Mouse (Mus musculus): ENCODE data around the gene Rab34. TPM values are rescaled to one million over a fixed set of nuclear protein-coding genes. Genes with fewer than 3 reads are reported as not detected.

The Rab34 gene
- total and polyA plus RNA-seq, 2 experiments from 2014 or later, result 37.1 to 55.1 TPM

DNA sequence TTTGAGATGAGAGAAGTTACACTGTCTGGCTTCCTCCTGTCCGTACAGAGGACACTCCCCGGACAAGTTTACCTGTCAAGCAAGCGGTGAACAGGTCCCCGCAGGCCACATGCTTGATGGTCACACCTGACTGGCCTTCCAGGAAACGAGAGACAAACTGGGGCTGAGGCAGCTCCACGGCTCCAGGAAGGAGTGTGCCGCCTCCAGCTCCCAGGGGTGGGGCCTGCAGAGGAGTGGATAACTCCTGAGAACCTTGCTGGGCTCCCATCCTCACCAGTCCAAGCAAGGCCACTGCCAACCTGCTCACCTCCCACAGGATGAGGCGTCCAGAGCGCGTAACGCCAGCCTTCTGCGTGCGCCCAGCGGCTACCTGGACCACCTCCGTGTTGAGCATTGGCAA is 17.9 kb upstream of the Rab34 start:
- 90% methylated on average over 15 of the region's 15 CpGs for WGBS
- H3K27ac ChIP-seq (ENCODE audit: low read depth), result no peak overlapping the region
- H3K4me3 ChIP-seq (ENCODE audit: low read depth, low read length), result no peak overlapping the region
- no peak for TF ChIP-seq EP300 (IDR thresholded peaks at IDR 0.05; ENCODE audit: low read depth)
- no peak for TF ChIP-seq CTCF (IDR thresholded peaks at IDR 0.05; ENCODE audit: low read depth)
- no peak overlapping the region for H3K9ac ChIP-seq (replicated peaks; ENCODE audit: low read depth, low read length)
- no peaks in the 10 kb centered on the region for H3K9me3 ChIP-seq (replicated peaks; ENCODE audit: control insufficient read depth, low read length)
- no peak for ATAC-seq (ENCODE audit: insufficient read depth, low read depth)
- peaks cover 11% of the 10 kb centered on the region; the same call in 1 of the 2 replicates for H3K4me1 ChIP-seq (ENCODE audit: control insufficient read depth, insufficient read depth)
- no peaks in the 10 kb centered on the region for H3K36me3 ChIP-seq (replicated peaks; ENCODE audit: control insufficient read depth, insufficient read depth, low read length)
- no peak for DNase-seq (ENCODE audit: low spot score)
- H3K27me3 ChIP-seq (ENCODE audit: control insufficient read depth, insufficient read depth, low read length), result no peaks in the 10 kb centered on the region
- no peak overlapping the region for H3K4me2 ChIP-seq (ENCODE audit: low read depth, low read length)

DNA sequence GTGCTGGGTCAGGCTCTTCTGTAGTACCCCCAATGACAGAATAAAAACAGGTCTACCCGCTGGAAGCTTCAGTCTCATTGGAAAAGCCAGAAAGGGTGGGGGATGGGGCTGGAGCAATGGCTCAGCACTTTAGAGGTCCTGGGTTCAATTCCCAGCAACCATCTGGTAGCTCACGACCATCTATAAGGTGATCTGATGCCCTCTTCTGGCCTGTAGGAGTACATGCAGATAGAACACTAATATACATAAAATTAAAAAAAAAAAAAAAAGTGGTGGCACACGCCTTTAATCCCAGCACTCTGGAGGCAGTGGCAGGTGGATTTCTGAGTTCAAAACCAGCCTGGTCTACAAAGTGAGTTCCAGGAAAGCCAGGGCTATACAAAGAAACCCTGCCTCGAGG is 16.9 kb upstream of the Rab34 start:
- H3K9me3 ChIP-seq (replicated peaks; ENCODE audit: control insufficient read depth, low read length), result no peaks in the 10 kb centered on the region
- DNase-seq (ENCODE audit: low spot score) (no peak), ATAC-seq (ENCODE audit: insufficient read depth, low read depth) (no peak)
- no peaks in the 10 kb centered on the region for H3K36me3 ChIP-seq (replicated peaks; ENCODE audit: control insufficient read depth, insufficient read depth, low read length)
- H3K4me3 ChIP-seq (ENCODE audit: low read depth, low read length), result no peak overlapping the region
- H3K27me3 ChIP-seq (ENCODE audit: control insufficient read depth, insufficient read depth, low read length), result no peaks in the 10 kb centered on the region
- no peak overlapping the region for H3K4me2 ChIP-seq (ENCODE audit: low read depth, low read length)
- TF ChIP-seq EP300 (IDR thresholded peaks at IDR 0.05; ENCODE audit: low read depth) (no peak), CTCF (IDR thresholded peaks at IDR 0.05; ENCODE audit: low read depth) (peak; percentile 6; the same call in 1 of the 2 replicates)
- H3K9ac ChIP-seq (replicated peaks; ENCODE audit: low read depth, low read length), result no peak overlapping the region
- H3K4me1 ChIP-seq (ENCODE audit: control insufficient read depth, insufficient read depth), result 0 out of 2 replicates have a peak, but pooled peaks cover 3% of the 10 kb centered on the region
- WGBS, result 69% methylated on average over 4 of the region's 4 CpGs
- H3K27ac ChIP-seq (ENCODE audit: low read depth), result no peak overlapping the region

DNA sequence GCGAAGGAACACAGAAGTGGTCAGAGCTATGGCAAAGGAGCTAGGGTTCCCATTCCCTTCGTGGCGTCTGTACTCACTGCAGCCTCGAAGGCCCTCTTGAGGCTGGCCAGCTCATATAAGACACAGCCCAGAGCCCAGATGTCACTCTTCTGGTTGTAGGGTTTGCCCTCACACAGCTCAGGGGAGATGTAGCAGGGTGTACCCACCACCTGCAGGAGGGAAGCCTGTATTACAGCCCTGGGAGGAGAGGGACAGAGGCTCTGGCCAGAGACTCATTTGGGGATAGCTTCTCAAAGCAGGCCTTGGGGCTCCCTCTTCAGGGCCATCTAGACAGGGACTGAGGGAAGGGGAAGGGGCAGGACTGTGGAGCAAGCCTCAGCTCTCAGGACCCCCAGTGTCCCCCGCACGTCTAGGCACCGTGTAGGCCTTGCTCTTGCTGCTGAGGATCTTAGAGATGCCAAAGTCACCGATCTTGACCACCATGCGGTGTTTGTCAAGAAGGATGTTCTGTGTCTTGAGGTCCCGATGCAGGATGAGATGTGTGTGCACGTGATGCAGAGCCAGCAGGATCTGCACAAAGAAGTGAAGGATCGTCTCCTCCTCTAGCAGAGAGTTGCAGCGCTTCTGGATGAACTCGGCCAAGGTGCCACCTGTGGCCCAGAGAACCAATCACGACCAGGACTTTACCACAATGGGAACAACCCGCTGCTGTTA is 16.0 kb upstream of the Rab34 start:
- 75% methylated on average over 16 of the region's 16 CpGs for WGBS
- DNase-seq (ENCODE audit: low spot score) (no peak), ATAC-seq (ENCODE audit: insufficient read depth, low read depth) (no peak)
- Histone ChIP-seq H3K27me3 (ENCODE audit: control insufficient read depth, insufficient read depth, low read length) (no peaks in the 10 kb centered on the region), H3K4me1 (ENCODE audit: control insufficient read depth, insufficient read depth) (peaks cover 4% of the 10 kb centered on the region; the same call in 1 of the 2 replicates), H3K4me3 (ENCODE audit: low read depth, low read length) (no peak overlapping the region), H3K9me3 (replicated peaks; ENCODE audit: control insufficient read depth, low read length) (no peaks in the 10 kb centered on the region), H3K36me3 (replicated peaks; ENCODE audit: control insufficient read depth, insufficient read depth, low read length) (no peaks in the 10 kb centered on the region), H3K9ac (replicated peaks; ENCODE audit: low read depth, low read length) (no peak overlapping the region), H3K27ac (ENCODE audit: low read depth) (no peak overlapping the region), H3K4me2 (ENCODE audit: low read depth, low read length) (no peak overlapping the region)
- TF ChIP-seq EP300 (IDR thresholded peaks at IDR 0.05; ENCODE audit: low read depth), result no peak
- peak; percentile 40 for TF ChIP-seq CTCF (IDR thresholded peaks at IDR 0.05; ENCODE audit: low read depth)

GRCm38 (mm10) chr11:78172748-78173383 is 15.4 kb upstream of the Rab34 start:
- no peak overlapping the region for H3K9ac ChIP-seq (replicated peaks; ENCODE audit: low read depth, low read length)
- H3K9me3 ChIP-seq (replicated peaks; ENCODE audit: control insufficient read depth, low read length), result no peaks in the 10 kb centered on the region
- no peak for DNase-seq (ENCODE audit: low spot score)
- no peak overlapping the region for H3K4me2 ChIP-seq (ENCODE audit: low read depth, low read length)
- H3K4me1 ChIP-seq (ENCODE audit: control insufficient read depth, insufficient read depth), result peaks cover 8% of the 10 kb centered on the region; the same call in 1 of the 2 replicates
- H3K27ac ChIP-seq (ENCODE audit: low read depth), result no peak overlapping the region
- TF ChIP-seq EP300 (IDR thresholded peaks at IDR 0.05; ENCODE audit: low read depth) (no peak), CTCF (IDR thresholded peaks at IDR 0.05; ENCODE audit: low read depth) (no peak)
- no peak overlapping the region for H3K4me3 ChIP-seq (ENCODE audit: low read depth, low read length)
- H3K27me3 ChIP-seq (ENCODE audit: control insufficient read depth, insufficient read depth, low read length), result no peaks in the 10 kb centered on the region
- no peak for ATAC-seq (ENCODE audit: insufficient read depth, low read depth)
- WGBS, result 75% methylated on average over 19 of the region's 19 CpGs
- H3K36me3 ChIP-seq (replicated peaks; ENCODE audit: control insufficient read depth, insufficient read depth, low read length), result no peaks in the 10 kb centered on the region

DNA sequence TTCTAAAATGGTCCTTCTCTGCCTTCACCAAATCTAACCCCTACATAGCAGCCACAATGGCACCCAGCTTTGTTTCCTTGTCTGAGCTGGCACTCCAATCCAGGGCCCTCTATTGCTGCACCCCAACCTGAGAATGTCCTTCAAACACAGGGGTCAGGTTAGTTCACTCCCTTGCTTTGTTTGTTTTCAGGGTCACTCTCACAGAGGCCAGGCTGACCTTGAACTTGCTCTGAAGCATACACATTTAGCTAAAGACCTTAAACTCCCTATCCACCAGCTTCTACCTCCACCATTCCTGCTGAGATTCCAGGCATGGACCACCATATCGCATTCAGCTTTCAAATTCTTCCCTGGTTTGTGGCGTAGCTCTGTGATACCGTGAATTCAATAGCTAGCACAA is 13.7 kb upstream of the Rab34 start:
- Histone ChIP-seq H3K27ac (ENCODE audit: low read depth) (no peak overlapping the region), H3K36me3 (replicated peaks; ENCODE audit: control insufficient read depth, insufficient read depth, low read length) (peaks cover 2% of the 10 kb centered on the region; the same call in 1 of the 2 replicates), H3K9me3 (replicated peaks; ENCODE audit: control insufficient read depth, low read length) (no peaks in the 10 kb centered on the region), H3K9ac (replicated peaks; ENCODE audit: low read depth, low read length) (no peak overlapping the region), H3K4me1 (ENCODE audit: control insufficient read depth, insufficient read depth) (peaks cover 8% of the 10 kb centered on the region; the same call in 1 of the 2 replicates), H3K4me2 (ENCODE audit: low read depth, low read length) (no peak overlapping the region), H3K27me3 (ENCODE audit: control insufficient read depth, insufficient read depth, low read length) (no peaks in the 10 kb centered on the region), H3K4me3 (ENCODE audit: low read depth, low read length) (no peak overlapping the region)
- ATAC-seq (ENCODE audit: insufficient read depth, low read depth) (no peak), DNase-seq (ENCODE audit: low spot score) (no peak)
- 92% methylated on average over 3 of the region's 3 CpGs for WGBS
- TF ChIP-seq CTCF (IDR thresholded peaks at IDR 0.05; ENCODE audit: low read depth) (no peak), EP300 (IDR thresholded peaks at IDR 0.05; ENCODE audit: low read depth) (no peak)

Data from heart, postnatal 0 days (tissue).